Mouse (Mus musculus) fibroblast of lung, adult 2 months (primary cell): Measurements from ENCODE around the gene Usp50.

Experiments
- DNase-seq: peaks from one replicate; pipeline ENCODE4 v3.0.0-alpha.2; 2011; ENCODE audit warnings: low read depth

Usp50 gene

DNA sequence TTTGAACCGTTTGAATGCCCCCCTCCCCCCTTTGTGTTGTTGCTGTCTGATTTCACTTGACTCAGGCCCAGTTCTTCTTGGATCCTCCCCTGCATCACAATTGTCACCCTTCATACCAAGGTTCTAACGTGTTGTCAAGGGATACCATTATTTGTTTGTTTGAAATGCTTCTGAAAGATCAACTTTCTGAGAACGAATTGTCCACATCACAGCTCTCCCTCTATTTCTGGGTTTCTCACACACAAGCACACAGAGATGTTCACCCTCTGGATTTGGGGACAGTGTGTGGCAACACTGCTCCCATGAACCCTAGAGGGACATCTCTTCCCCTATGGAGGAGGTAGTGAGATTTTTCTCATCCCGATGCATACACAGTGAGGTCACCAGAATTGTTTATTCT is at the start of gene Usp50:
TSS of gene Usp50 (minus strand) at position 101 of the 400 bp plus-strand sequence.
- DNase-seq, result no peak

DNA sequence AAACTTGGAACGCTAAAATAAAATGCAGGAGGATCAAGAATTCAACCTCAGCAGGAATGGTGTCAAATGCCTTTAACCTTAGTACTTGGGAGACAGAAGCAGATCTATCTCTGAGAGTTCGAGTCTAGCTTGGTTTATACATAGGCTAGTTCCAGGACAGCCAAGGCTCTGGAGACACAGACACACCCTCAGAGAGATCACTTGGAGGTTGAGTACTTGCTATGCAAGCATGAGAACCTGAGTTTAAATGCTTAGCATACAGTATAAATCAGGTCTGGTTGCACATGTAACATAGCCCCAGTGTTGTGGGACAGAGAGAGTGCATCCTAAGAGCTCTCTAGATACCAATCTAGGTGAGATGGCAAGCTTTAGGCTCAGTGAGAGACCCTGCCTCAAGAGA is 34.1 kb upstream of the Usp50 start:
- no peak for DNase-seq

- no peak for DNase-seq
These were observed 33.5 kb upstream of the Usp50 start for GRCm38 (mm10) chr2:126816644-126817347.

DNA sequence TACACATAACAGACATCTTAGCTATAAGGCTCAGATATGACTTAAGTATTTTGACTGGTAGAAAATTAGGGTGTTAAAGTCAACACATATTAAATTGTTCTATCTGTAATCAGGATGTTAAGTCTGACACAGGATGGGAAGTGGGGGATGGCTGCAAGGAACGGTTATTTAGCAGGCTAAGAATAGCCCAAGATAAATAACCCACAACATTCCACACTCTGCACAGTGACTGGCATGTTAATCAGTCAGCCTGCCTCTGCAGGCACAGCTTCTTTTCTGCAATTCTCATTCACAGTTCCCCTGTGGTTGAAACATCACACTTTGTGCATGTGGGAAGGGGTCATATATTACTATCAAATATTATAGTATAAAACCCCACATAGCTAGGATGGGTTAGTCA is 32.6 kb upstream of the Usp50 start:
- DNase-seq, result peak; percentile 9

- DNase-seq, result no peak
These were observed 18.7 kb upstream of the Usp50 start for GRCm38 (mm10) chr2:126801980-126802379.

DNA sequence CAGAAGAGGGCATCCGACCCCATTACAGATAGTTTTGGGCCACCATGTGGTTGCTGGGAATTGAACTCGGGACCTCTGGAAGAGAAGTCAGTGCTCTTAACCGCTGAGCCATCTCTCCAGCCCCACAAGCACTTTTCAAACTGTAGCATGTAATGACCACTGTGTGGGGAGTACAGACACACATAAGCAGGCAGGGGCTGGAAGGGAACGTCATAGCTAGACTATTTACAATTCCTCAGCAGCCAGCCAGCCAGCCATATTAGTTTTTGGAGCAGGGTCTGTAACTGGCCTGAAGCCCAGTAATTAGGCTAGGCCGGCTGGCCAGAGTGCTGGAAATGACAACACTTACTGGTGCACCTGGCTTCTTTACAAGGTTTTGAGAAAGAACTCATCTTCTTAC is 15.2 kb upstream of the Usp50 start:
- DNase-seq, result no peak

- DNase-seq, result no peak
These were observed 12.4 kb upstream of the Usp50 start for GRCm38 (mm10) chr2:126795708-126796107.

- no peak for DNase-seq
These were observed 9.3 kb upstream of the Usp50 start for GRCm38 (mm10) chr2:126792611-126793010.

- DNase-seq, result no peak
These were observed 4.6 kb upstream of the Usp50 start for GRCm38 (mm10) chr2:126787721-126788342.

GRCm38 (mm10) chr2:126782433-126782832 is 837 bp downstream of the Usp50 start:
- DNase-seq, result peak; percentile 70

GRCm38 (mm10) chr2:126781478-126781877 is 1.8 kb downstream of the Usp50 start:
- no peak for DNase-seq

GRCm38 (mm10) chr2:126780286-126780685 is 3.0 kb downstream of the Usp50 start:
- DNase-seq, result no peak

GRCm38 (mm10) chr2:126778806-126779205 is 4.5 kb downstream of the Usp50 start:
- DNase-seq, result no peak

DNA sequence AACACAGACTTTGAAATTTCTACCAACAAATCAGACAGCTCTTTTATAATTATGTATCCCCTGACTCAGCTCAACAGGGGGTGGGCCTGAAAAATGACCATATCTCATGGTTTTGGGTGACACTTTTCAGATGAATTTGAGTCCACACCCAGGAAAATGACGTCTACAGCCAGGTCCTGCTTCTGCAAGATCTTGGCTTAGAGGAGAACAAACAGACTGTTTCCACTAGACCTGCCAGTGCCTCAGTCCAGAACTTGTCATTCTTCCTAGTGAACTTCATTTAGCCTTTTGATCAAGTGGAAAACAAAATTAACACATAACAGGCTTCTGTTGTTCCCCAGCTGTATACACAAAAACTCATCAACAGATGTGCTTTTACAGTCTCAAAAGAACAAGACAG is 6.9 kb downstream of the Usp50 start:
- DNase-seq, result peak; percentile 35

DNA sequence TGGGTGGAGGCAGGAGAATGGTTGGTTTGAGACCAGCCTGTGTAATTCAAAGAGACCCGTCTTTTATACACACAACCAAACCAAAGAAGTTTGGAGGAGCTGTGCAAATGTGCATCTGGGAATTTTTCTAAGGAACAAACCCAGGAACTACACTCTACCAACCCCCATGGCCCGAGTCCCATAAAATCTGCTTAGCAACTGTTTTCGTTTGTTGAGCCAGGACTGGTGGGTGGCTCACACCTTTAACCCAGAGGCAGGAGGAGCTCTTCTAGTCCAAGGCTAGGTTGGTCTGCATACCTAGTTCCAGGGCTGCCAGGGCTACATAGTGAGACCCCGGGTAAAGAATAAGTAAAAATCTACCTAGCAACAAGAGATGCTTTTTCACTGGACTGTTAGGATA is 7.3 kb downstream of the Usp50 start:
- no peak for DNase-seq

DNA sequence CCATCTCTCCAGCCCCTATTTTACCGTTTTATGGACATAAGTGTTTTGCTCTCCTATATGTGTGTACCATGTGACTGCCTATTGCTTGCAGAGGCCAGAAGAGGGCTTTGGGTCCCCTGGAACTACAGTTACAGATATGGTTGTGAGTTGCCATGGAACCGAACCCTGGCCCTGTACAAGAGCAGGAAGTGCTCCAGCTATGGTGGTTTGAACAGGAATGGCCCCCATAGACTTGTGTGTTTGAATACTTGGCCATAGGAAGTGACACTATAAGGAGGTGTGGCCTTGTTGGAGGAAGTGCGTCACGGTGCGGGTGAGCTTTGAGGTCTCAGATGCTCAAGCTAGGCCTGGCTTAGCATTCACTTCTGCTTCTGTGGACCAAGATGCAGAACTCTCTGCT is 11.1 kb downstream of the Usp50 start:
- no peak for DNase-seq

GRCm38 (mm10) chr2:126769431-126770181 is 13.7 kb downstream of the Usp50 start:
- DNase-seq, result no peak

- no peak for DNase-seq
These were observed 15.1 kb downstream of the Usp50 start for GRCm38 (mm10) chr2:126768194-126768593.

GRCm38 (mm10) chr2:126767599-126767998 is 15.7 kb downstream of the Usp50 start:
- no peak for DNase-seq

DNA sequence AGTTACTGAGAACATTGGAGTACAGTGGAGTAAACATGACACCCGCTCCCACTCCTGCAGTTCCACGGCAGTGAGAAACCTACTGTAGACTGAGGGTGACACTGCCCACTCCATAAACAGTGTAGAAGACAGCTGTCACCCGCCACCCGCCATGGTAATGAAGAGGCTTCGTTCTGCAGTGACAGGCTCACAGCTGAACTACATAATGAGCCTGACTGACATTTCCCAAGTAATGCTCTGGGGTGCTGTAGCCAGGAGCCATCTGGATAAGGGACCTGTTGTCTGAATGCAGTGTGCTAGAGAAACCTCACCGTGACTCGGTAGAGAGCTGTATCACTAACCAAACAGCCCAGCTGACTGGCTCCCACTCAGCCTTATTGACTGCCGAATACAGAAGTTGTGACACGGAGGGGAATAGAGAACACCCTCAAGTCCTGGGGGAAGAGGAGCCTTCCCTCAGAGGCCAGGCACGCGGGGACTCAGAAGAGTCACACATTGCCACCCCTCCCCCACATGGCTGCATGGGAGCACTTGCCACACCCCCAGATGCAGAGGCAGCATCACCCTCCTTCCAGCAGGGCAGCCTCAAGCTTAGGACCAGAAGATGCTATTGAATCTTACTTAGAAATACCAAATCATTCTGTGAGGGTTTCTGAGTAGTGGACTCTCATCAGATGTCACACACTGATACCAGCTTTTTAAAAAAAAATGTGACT is 17.2 kb downstream of the Usp50 start:
- DNase-seq, result no peak

GRCm38 (mm10) chr2:126759351-126759750 is 23.9 kb downstream of the Usp50 start:
- no peak for DNase-seq

DNA sequence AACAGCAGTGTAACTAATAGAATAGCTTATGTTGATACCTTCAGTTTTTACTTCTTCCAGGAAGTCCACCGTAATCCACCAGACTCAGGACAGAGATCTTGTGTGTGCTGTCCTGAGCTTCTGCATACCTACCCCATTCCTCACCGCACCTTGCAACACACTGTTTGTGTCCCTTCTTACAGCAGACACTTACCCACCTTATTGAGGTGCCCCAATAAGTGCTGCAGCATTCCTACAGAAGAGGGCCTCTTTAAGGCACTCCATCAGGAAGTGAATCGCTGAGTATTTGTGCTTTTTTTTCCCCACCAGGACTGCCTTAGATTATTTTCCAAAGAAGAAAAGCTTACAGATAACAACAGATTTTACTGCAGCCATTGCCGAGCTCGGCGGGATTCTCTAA is 27.6 kb downstream of the Usp50 start:
- DNase-seq, result no peak

GRCm38 (mm10) chr2:126743389-126743788 is 39.9 kb downstream of the Usp50 start:
- DNase-seq, result no peak
